Mouse (Mus musculus) urinary bladder, adult 18-20 months (tissue): Measurements from ENCODE around the gene Tead3.
"Not testable (repeated sequence)": the region's sequence is repeated elsewhere in the genome, so short reads cannot be mapped to it uniquely, and the experiment has no call there.

Experiments used
- DNase-seq, 2 experiments: peaks; one replicate each; pipeline ENCODE4 v3.0.0; 2022; ENCODE audit warnings: low spot score in 2 of 2, mixed read lengths in 2 of 2

The Tead3 gene

DNA sequence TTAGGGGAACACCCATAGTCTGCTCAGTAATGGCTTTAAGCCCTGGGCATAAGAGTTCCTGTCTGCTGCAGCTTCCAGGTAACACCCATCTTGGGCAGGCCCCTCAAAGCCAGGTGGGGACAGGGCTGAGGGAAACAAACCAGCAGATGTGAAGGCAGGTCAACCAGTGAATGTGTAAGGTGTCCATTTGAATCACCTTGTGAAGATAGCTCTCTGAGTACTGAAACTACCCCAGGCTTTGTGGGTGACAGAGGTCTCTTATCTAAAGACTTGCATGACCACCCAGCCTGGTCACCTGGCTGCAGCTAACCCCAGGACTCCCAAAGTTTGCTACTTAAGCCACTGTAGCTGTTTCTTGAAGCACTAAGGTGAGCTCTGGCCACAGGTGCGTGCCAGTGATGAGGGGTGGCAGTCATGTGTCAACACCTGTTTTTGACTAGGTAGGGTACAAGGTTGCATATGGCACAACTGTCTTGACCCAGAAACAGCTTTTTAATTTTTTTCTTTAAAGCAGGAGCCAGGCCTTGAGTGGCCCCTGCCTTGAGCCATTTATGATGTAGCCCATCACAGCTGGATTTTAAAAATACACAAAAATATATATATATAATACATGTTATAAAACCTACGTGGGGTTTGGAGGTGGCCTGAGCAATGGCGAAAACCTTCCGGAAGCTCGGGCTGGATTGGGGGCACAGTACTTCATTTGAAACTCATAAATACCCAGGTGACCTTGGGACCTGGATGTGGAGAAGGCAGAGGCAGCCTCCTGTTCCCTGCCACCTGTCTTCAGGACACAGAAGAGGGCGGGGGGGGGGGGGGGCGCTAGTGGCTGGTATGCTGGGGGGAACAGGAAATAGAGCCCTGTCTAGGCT is 19.1 kb downstream of the Tead3 start:
- no peak for DNase-seq

DNA sequence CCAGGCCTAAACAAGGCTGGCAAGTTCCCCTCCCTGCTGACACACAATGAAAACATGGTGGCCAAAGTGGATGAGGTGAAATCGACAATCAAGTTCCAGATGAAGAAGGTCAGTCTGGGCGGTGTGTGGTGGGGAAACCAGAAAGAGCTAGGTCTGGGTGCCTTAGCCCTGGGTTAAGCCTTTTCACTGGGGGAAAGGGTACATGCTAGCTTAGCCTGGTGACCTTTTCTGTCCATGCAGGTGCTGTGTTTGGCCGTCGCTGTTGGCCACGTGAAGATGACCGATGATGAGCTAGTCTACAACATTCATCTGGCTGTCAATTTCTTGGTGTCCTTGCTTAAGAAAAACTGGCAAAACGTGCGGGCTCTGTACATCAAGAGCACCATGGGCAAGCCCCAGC is 20.0 kb downstream of the Tead3 start:
- DNase-seq: not testable (repeated sequence)

DNA sequence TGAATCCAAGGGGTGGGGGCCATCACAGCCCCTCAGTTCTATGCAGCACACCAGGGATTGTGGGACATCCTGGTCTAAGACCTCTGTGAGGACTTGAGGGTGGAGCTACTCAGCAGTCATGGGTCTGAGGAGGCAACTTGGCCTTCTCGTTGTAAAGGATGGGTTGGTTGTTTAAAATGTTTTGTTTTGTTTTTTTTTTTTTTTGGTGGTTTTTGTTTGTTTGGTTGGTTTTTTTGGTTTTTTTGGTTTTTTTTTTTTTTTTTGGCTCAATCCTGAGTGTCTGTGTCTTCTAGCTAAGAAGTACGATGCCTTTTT is 20.4 kb downstream of the Tead3 start:
- DNase-seq: no peak

DNA sequence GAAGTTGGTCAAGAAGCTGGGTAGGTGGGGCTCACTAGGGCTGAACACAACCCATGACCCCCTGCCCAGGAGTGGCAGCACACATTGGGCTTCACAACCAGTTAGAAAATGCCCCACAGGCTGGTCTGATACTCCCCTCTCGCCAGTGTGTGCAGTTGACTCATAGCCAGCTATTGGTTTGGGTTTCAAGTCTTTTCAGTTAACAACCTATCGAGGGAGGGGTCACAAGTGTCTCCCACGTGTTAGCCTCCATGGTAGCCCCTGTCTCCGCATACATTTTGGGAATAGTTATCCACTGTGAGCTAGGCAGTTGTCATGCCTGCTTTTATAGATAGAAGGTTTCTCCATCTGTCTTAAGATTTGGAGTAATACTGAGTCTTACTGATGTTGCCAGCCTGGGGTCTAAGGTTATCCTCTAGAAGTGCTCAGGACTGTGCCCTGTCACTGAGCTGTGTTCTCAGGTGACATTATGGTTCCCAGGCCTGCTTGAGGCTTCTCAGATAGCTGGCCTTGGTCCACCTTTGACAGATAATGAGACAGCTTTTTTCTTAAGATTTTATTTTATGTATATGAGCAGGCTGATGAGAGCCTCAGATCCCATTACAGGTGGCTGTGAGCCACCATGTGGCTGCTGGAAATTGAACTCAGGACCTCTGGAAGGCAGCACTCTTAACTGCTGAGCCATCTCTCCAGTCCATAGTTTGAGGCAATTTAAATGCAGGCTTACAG is 20.9 kb downstream of the Tead3 start:
- no peak for DNase-seq

DNA sequence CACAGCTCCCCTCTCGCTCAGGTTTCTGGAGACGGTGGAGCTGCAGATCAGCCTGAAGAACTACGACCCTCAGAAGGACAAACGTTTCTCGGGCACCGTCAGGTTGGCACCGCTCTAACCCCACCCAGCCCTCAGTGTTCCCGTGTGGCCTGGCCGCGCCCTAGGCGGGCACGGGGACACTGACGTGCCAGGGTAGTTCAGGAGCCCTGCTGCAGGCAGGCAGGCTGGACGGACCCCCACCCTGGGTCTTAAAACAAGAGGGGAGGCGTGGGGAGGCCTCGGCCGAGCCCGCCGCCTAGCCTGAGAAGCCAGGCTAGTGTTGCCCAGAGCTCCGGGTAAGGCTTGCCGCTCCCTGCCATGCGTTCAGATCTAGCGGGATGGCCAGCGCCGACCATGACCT is 21.7 kb downstream of the Tead3 start:
- DNase-seq: no peak

DNA sequence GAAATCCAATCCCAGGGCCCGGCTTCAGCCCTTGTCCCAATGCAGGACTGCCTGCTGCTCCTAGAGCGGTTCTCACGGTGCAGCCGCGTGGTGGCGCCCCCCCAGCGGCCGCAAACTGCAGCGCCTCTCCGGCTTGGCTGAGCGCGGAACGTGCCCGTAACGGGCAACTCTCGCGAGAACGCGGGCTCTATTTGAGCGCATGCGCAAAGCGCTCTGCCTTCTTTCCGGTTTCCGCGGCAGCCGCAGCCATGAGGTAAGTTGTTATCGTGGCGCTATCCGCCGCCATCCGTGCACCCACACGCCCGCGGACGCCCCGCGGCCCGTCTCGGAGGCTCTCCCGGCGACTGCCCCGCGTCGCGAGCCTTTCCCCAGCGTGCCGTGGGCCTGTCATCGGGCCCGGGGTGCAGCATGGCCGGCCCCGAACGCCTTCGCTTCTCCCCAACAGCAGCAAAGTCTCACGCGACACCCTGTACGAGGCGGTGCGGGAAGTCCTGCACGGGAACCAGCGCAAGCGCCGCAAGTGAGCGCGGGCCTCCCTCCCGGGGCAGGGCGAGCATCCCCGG is 22.2 kb downstream of the Tead3 start, which contains the start of gene Rpl10a:
Gene Rpl10a, plus strand, starts transcription at position 106 of the 563 bp plus-strand sequence.
- DNase-seq: peak; percentile 95 to 98

DNA sequence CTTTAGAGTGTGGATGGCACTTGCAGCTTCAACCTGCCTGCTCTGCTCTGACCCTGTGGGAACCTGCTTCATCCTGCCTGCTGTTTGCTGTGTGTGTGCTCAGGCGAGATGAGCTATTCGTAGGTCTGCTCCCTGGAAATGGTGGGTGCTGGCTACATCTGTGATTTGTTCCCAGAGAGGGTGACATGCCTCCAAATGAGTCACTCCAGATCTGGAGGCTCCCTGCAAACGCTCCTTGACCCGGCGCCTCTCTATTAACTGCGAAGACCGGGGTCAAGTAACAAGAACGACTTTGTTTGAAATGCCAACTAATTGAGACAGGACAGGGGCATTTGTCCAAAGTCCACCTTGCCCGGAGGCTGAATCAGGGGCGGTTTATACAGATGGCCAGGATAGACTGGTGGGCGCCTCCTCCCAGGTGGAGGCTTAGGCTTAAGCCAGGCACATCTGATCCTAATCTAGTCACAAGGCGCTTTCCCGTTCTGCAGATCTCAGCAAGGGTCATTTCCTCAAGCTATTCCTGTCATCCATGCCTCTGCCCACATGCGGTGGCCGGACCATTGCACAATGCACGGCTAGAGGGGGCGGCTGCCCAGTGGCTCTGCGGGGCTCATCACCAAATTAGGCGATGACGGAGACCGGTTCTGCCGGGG is 22.8 kb downstream of the Tead3 start:
- DNase-seq: no peak

DNA sequence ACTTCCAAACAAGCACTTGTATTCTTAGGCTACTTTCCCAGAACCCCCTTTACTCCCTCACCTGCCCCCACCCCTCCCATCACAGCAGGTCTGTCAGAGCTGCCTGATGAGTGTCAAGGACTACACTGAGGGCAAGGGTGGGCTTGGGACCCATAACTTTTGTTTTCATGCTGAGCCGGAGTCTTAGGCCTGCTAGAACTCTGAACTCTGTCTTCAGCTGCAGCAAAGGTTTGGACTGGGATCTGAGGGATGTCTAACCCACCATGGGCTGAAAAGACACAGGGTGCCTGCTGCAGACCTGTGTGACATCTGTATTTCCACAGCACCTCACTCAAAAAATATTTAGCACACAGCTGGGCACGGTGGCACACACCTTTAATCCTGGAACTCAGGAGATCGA is 23.7 kb downstream of the Tead3 start:
- DNase-seq: no peak

DNA sequence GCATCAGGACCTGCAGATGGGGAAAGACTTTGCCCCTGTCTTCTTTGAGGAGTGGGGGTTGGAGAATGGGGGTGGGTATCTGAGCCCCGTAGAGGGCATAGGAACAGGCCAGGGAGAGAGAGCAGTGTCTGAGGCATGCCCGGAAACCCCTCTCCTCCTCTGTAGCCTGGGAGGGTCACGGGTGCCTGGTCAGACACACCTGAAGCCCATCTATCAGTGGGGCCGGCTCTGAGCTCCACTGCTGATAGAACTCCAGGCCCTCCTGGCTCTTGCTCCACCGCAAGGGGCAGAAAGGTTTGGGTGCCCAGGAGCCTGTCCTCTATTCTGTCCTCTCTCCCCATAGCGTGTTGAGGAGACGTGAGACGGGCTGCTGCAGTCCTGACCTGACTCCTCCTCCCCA is 24.9 kb downstream of the Tead3 start:
- DNase-seq: no peak

DNA sequence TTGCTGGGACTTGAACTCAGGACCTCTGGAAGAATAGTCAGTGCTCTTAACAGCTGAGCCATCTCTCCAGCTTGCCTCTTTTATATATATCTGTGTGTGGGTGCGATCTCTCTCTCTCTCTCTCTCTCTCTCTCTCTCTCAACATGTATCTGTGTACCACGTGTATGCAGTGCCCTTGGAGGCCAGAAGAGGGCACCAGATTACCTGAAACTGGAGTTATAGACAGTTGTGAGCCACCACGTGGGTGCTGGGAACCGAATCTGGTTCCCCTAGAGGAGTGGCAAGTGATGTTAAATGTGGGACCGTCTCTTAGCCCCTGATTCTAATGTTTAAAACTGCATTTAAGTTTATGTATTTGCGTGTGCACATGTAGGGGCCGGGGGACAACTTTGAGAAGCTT is 26.2 kb downstream of the Tead3 start:
- DNase-seq: not testable (repeated sequence)

DNA sequence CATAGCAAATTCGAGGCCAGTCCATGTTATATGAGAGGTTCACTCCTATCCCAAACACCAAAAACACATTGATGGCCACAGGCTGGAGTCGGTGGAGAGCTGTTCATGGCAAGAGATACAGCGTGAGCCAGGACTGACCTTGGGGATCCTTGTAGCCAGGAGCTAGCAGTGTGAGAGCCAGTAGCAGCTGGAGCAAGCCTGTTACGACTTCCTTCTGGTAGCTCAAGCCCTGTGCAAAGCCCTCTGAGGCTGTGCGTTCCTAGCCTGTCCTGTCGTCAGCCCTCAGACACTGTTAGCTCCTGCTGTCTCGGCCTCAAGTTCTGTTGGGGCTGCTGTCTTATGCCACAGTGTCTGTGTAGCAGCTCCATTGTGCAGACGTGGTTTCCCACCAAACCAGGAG is 26.8 kb downstream of the Tead3 start:
- DNase-seq: no peak

DNA sequence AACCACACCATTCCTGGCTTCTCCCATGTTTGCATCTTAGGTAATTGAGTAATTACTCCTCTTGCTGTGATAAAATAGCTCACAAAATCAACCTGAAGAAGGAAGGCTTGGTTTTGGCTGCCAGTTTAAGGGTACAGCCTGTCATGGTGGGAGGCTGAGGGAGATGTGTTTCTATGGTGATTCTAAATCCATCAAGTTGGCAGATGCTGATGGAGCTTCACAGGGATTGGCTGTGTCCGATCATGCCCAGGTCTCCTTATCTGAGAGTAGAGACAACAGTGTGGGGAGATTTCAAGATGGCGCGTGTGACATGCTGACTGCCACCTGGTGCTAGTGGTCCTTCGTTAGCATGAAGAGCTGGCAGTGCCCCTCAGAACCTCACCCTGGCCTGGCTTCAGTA is 28.9 kb downstream of the Tead3 start:
- no peak for DNase-seq

DNA sequence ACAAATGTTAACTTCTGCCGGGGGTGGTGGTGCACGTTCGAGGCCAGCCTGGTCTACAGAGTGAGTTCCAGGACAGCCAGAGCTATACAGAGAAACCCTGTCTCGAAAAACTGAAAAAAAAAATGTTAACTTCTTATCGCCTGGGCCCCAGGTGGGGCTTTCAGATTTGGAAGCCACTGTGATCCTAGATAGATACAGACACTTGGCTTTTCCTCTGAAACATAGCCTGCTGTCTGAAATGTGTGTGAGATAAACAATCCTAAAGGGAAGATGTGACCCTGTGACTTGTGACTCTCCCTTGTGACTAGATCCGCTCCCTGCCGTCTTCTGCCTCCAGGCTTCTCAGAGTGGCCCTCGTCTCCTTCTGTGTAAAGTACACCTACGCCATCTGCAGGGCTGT is 32.9 kb downstream of the Tead3 start:
- DNase-seq: no peak

DNA sequence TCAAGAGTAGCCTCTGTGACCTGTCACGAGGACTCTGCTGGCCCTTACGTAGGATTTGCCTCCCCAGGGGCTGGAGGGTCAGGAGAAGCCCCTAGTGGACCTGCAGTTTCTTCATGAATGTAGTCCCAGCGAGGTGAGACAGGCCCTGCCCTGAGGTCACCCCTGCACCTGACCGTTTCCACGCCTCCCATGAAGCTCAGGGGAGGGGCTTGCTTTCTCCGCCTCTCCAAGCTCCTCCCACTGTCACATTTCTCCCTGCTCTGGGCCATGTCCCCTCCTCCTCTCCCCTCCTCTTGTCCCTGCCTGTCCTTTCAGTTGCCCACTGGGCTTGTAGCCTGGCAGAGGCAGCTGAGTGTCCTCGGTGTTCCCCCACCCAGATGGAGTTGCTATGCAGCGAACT is 33.5 kb downstream of the Tead3 start:
- no peak for DNase-seq

DNA sequence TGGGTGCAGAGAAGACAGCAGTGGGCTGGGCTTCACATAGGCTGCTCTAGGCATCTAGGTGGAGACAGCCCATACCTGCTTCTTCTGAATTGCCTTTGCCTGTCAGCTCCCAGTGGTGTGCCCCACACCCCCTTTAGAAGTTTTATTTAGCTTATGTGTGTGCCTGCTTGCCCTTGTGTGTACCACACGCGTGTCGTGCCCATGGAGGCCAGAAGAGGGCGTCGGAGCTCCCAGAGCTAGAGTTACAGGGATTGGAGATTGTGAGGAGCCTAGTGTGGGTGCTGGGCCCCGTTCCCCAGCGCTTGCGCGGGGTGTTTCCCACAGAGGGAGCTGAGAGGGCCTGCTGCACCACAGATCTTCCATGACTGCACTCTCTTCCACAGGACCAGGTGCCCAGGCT is 34.1 kb downstream of the Tead3 start:
- no peak for DNase-seq

DNA sequence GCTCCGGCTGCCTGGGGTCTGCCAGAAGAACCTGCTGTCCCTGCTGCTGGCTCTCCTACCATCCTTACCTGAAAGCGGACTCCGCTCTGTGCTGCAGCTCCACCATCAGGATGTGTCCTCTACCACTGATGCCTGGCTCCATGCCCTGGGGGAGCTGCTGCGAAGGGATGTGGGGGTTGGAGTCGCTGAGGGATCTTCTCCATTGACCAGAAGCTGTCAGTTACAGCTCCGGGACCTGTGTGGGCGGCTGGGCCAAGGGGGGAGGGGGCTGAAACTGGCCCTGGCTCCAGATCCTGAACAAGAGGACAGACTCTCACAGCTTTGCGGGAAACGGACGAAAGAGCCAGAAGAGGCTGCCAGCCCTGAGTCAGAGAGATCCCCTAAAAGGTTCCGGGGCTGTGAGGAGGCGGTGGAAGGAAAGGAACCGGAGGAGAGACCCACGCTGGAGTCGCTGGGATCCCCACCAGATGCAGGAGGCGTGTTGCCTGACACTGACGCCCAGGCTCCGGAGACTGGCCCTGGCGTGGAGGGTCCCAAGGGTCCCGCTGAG is 34.9 kb downstream of the Tead3 start:
- no peak for DNase-seq

DNA sequence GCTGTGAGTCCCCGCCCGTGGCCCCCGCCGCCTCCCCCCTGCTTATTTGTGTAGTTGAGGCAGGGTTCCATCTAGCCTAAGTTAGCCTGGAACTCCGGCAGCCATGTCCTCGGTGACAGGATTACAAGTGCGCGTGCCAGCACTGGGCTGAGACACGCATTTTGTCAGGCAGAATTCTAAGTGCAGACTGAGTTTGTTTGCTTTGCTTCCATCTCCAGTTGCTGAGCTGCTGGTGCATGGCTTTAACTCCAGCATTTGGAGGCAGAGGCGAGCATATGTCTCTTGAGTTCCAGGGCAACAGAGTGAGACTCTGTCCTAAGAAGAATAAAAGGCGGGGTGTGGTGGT is 36.8 kb downstream of the Tead3 start:
- DNase-seq: no peak

DNA sequence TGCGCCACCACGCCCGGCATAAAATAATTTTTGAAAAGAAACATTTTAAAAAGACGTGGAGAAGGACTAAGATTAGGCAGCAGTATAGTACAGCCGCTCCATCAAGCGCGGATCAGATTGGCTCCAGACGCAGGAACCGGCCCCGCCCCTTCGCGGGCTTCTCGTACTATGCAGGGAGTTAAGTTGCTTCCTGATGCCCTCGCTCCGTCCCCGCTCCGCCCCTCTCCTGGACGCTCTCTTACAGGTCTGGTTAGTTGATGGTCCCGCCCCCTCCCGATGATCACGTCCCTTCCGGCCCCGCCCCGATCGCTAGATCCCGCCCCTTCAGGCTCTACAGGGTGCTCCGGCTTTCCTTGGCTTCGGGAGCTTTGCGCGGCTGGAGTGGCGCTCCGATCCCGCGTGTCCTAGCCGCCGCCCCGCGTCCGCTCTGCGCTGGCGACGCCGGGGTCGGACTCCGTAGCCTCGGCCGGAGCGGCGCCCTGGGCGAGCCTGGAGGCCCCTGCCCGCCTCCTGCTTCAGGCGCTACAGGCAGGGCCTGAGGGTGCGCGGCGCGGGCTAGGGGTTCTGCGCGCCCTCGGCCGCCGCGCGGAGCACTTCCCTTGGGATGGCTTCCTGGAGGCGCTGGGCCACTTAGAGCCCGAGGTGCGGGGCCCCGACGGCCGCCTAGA is 37.3 kb downstream of the Tead3 start, which contains the start of gene Fance:
Gene Fance, plus strand, starts transcription at position 308 of the 668 bp plus-strand sequence.
- peak; percentile 83 to 93 for DNase-seq

DNA sequence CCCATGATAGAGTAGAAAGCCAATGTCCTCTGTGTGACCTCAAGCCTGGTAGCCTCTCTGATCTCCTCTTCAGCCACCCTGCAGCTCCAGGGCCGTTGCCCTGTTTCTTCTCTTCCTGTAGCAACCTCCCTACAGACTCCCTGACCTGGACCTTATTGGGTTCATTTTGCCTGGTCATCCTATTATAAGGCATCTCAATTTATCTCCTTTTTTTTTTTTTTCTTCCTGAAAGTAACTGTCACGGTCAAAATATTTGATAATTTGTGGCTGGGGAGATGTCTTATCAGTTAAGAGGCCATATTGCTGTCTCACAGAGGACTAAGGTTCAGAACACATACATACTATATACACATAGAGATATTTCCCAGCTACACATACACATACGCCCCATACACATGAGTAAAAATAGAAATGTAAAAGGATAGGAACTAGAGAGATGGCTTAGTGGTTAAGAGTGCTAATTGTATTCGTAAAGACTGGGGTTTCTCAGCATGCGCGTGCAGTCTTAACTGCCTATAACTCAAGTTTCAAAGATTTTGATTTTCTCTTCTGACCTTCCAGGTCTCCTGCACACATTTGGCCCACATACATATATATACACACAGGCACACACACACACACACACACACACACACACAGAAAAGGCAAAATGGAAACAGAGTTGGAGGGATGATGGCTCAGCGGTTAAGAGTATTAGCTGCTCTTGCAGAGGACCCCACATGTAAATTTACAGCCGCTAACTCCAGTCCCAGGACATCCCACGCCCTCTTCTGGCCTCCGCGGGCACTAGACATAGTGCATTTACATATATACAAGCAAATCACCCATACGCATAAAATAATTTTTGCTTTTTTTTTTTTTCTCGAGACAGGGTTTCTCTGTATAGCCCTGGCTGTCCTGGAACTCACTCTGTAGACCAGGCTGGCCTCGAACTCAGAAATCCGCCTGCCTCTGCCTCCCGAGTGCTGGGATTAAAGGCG is 38.1 kb downstream of the Tead3 start:
- no peak for DNase-seq

DNA sequence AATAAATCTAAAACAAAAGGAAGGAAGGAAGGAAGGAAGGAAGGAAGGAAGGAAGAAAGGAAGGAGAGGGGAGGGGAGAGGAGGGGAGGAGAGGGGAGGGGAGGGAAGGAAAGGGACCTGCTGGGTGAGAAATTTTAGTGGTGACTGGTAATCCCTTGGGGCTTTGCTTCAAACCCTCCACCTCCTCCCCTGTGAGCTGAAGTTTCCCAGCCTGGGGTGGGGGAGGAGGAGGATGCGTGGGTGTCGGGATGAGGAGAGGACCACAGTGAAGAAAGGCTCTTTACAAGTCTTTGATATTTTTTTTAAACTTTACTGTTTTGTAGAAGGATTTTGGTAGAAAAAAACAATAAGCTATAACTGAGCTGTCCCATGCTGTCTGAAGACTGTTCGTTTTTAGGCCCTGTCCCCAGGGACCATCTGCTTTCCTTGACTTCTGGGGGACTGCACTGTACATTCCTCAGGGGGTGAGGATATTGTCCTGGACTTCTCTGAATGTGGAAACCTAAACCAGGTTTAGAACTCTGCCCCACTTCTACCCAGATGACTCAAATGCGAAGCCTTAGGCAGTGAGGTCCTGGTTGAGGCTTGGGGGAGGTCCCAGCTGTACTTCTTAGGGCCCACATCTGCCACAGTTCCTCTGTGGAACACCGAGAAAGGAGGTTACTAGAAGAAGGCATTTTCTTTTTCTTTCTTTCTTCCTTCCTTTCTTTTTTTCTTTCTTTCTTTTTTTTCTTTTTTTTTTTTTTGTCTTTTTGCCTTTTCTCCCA is 39.1 kb downstream of the Tead3 start:
- no peak for DNase-seq
